Mouse (Mus musculus) lung, embryonic 16.5 days (tissue): ENCODE results near the gene Slc22a20. TPM values are rescaled to one million over a fixed set of nuclear protein-coding genes. Genes with fewer than 3 reads are reported as not detected.

Experiments
- ATAC-seq: fragments of 200-750 bp; cut with Nextera tagmentation; 2 replicates; pipeline ENCODE4 v1.8.0; 2017; ENCODE audit warnings: low read depth, mild to moderate bottlenecking, moderate library complexity
- H3K27ac ChIP-seq: fragments of 300-500 bp; sonication (generic); 2 replicates; pipeline ENCODE4 v1.5.1; 2014; ENCODE audit warnings: mild to moderate bottlenecking, control low read depth, low read length
- H3K27me3 ChIP-seq: fragments of 300-500 bp; sonication (generic); 2 replicates; pipeline ENCODE4 v1.6.1; 2014; ENCODE audit warnings: low read depth, low read length, mixed read lengths; ENCODE audit not compliant: control insufficient read depth, insufficient read depth
- H3K36me3 ChIP-seq: fragments of 300-500 bp; sonication (generic); 2 replicates; pipeline ENCODE4 v1.6.1; 2014; ENCODE audit warnings: low read length; ENCODE audit not compliant: control insufficient read depth, insufficient read depth
- H3K4me1 ChIP-seq: fragments of 300-500 bp; sonication (generic); replicated peaks from 2 replicates; pipeline ENCODE4 v1.6.1; 2014; ENCODE audit warnings: low read length, mixed read lengths; ENCODE audit not compliant: control insufficient read depth, insufficient read depth
- H3K4me2 ChIP-seq: fragments of 300-500 bp; sonication (generic); 2 replicates; pipeline ENCODE4 v1.6.1; 2014; ENCODE audit warnings: low read depth, low read length, control low read depth
- H3K4me3 ChIP-seq: fragments of 300-500 bp; sonication (generic); 2 replicates; pipeline ENCODE4 v1.5.1; 2014; ENCODE audit warnings: mild to moderate bottlenecking, low read length, control low read depth
- H3K9ac ChIP-seq: fragments of 300-500 bp; sonication (generic); 2 replicates; pipeline ENCODE4 v1.6.1; 2014; ENCODE audit warnings: low read length, control low read depth
- H3K9me3 ChIP-seq: fragments of 300-500 bp; sonication (generic); 2 replicates; pipeline ENCODE4 v1.6.1; 2016; ENCODE audit warnings: low read length; ENCODE audit not compliant: control insufficient read depth
- WGBS: fragments of 180-500 bp; shearing (Covaris S2); extraction: QIAGEN DNeasy Blood & Tissue Kit; methylation state at CpG from one replicate; pipeline ENCODE4 v1.1.7; 2014; 5-methylcytosine and 5-hydroxymethylcytosine counted together
- polyA plus RNA-seq: library from polyadenylated mRNA; unstranded; fragments of >200 nt; fragmentation: Nextera tagmentation; extraction: Ambion mirVana; gene quantifications from 2 replicates; pipeline ENCODE4 v1.2.1, GENCODE M21; 2015

The Slc22a20 gene
- polyA plus RNA-seq, 1 experiment from 2014 or later = not detected

DNA sequence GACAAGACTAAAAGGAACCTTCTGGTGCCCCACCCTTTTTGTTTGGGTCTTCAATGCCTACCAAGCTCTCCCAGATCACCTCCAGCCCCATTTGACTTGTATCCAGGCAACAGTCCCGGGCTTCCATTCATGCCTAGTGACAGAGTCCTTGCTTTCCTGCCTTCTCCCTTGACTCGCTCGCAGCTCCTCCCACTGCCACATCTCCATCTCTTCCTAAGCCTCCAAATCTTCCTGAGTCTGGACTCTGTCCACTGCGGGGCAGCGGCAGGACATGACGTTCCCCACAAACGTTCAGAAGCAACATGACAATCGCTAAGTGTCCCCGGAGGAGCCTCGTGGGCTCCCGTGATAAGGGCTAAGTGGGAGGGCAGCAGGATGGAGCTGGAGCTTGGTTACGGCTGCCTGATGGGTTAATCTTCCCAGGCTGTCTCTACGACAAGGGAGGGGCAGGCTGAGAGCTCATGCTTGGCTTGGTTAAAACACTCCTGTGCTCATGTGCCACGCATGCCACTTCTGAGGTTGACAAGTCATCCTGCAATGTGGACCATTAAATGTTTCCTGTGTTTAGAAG lies 48.0 kb downstream of the Slc22a20 start:
- Histone ChIP-seq H3K27me3 (no peaks in the 10 kb centered on the region), H3K9me3 (no peaks in the 10 kb centered on the region), H3K9ac (peak overlapping the region; percentile 52), H3K4me3 (peak overlapping the region; percentile 15; the same call in 1 of the 2 replicates), H3K27ac (peak overlapping the region; percentile 80), H3K4me2 (peak overlapping the region; percentile 27), H3K4me1 (peaks cover 45% of the 10 kb centered on the region), H3K36me3 (peaks cover 10% of the 10 kb centered on the region)
- WGBS = 10% methylated on average over 14 of the region's 14 CpGs
- ATAC-seq = peak; percentile 31

DNA sequence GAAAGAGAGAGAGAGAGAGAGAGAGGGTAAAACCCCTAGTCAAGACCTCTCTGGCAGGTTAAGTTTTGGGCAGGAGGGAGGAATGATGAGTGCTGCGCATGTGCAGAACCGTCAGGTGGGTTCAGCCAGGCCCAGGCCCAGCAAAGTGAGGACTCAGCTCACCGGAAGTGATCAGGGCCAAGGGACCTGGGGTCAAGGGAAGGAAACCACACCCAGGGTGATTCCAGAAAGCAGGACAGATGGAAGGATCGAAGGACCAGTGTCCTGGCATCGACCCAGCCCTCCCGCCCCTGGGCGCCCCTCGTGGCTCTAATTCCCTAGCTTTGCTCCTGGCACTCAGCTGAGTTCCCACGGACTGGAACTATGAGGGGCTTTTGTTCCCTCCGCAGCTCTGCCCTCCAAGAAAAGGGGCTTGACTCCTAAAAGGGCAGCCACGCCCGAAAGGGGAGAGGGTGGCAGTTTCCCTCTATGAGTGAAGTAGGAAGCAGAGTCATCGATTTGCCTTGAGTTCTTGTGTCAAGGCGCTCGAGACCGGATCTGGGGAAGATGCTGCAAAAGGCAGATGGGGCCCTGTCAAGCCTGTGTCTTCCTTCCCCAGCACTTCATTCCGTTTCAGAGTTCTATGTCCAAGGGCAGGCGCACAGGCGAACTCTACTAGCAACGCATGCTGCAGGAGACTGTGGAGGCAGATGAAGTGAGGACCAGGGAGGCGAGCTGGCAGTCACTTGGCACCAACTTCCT lies 48.7 kb downstream of the Slc22a20 start:
- H3K27me3 ChIP-seq = no peaks in the 10 kb centered on the region
- peaks cover 10% of the 10 kb centered on the region for H3K36me3 ChIP-seq
- H3K4me2 ChIP-seq = 0 out of 2 replicates have a peak overlapping the region, but pooled peaks have one; percentile 27
- H3K27ac ChIP-seq = peak overlapping the region; percentile 80
- 58% methylated on average over 21 of the region's 21 CpGs for WGBS
- no peaks in the 10 kb centered on the region for H3K9me3 ChIP-seq
- peaks cover 45% of the 10 kb centered on the region for H3K4me1 ChIP-seq
- peak; percentile 41 for ATAC-seq
- H3K4me3 ChIP-seq = no peak overlapping the region
- no peak overlapping the region for H3K9ac ChIP-seq

DNA sequence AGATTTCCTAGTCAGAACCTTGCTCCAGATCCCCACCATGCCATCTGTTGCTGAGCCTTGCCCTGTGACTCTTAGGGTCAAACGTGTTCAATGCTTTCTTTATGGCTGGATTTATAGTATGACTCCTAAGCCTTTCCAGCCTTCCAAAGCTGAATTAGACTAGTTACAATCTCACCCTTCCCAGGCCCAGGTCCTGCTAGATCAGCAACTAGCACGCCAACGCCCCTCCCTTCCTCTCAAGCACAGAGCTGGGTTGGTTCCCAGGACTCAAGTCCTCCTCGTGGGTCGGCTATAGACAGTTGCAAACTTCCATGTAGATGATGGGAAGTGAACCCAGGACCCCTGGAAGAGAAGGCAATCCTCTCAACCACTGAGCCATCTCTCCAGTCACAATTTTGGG lies 50.3 kb downstream of the Slc22a20 start:
- H3K4me3 ChIP-seq = no peak overlapping the region
- no peaks in the 10 kb centered on the region for H3K9me3 ChIP-seq
- no peaks in the 10 kb centered on the region for H3K27me3 ChIP-seq
- H3K4me1 ChIP-seq = peaks cover 43% of the 10 kb centered on the region
- no peak overlapping the region for H3K9ac ChIP-seq
- 41% methylated on average over 5 of the region's 5 CpGs for WGBS
- ATAC-seq = peak; percentile 61; the same call in 1 of the 2 replicates
- no peak overlapping the region for H3K4me2 ChIP-seq
- peak overlapping the region; percentile 87 for H3K27ac ChIP-seq
- H3K36me3 ChIP-seq = peaks cover 2% of the 10 kb centered on the region; the same call in 1 of the 2 replicates

DNA sequence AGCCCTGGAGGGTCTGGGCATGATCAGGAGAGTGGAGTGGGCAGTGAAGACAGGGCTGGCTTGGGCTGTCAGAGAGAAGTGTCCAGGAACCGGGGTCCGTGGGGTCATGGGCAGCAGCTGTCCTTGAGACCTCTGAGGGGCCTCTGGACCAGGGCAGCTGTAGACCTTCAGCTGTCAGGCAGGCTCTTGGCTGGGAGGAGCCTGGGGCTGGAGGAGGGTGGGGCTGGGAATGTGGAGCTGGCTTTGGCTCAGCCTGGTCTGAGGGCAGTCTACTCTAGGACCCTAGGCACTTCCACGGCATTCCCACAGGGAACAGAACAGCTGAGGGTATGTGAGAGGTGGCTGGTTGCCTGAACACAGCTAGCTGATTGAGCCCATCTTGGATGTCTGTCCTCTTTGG lies 50.7 kb downstream of the Slc22a20 start:
- Histone ChIP-seq H3K4me2 (no peak overlapping the region), H3K4me1 (peaks cover 41% of the 10 kb centered on the region), H3K9ac (no peak overlapping the region), H3K27ac (peak overlapping the region; percentile 87), H3K9me3 (no peaks in the 10 kb centered on the region), H3K4me3 (no peak overlapping the region), H3K27me3 (no peaks in the 10 kb centered on the region), H3K36me3 (no peaks in the 10 kb centered on the region)
- 17% methylated on average over 3 of the region's 3 CpGs for WGBS
- peak; percentile 90 for ATAC-seq

DNA sequence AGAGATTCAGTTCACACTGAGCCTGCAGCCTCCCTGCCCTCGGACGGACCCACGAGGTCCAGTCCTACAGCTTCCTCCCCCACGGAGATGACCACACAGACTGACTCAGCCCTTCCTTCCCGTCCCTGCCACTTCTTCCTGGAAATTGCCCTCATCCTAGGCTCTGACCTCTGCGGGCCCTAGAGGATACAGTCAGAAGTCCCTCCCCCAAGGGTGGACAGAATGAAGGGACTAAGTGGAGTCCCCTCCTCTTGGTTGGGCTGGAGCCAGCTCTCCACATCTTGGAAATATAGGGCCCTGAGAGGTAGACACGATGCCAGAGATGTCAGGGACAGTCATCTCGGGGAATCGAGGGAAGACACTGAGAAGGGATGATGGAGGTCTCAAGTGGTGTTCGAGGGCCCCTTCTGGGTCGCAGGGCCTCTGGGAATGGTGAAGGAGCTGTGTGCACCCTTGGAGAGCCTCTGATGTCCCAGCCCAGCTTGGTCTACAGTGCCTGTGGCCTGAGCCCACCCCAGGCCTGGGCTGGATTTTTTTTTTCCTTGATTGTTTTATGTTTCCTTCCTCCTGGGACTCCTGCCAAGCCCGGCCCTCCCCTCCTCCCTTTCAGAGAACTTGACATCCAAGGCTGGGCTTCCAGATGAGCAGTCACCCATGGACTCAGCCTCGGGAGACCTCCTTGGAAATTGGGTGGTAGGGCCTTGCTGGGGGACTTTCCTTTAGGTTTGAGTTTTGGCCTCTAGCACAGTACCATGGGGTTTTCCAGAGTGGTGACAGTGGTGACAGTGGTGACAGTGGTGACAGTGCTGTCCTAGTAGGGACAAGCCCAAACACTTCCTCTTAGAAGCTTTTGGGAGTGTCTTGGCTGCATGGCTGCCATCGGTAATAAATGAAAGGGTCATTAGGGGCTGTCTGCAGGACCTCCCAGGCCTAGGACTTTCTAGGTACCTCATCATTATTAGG lies 56.0 kb downstream of the Slc22a20 start:
- Histone ChIP-seq H3K4me2 (no peak overlapping the region), H3K9me3 (no peaks in the 10 kb centered on the region), H3K4me3 (no peak overlapping the region), H3K27ac (peak overlapping the region; percentile 83), H3K27me3 (no peaks in the 10 kb centered on the region), H3K9ac (no peak overlapping the region; the same call in 1 of the 2 replicates), H3K36me3 (no peaks in the 10 kb centered on the region), H3K4me1 (peaks cover 35% of the 10 kb centered on the region)
- peak; percentile 69 for ATAC-seq
- WGBS = 30% methylated on average over 14 of the region's 14 CpGs

DNA sequence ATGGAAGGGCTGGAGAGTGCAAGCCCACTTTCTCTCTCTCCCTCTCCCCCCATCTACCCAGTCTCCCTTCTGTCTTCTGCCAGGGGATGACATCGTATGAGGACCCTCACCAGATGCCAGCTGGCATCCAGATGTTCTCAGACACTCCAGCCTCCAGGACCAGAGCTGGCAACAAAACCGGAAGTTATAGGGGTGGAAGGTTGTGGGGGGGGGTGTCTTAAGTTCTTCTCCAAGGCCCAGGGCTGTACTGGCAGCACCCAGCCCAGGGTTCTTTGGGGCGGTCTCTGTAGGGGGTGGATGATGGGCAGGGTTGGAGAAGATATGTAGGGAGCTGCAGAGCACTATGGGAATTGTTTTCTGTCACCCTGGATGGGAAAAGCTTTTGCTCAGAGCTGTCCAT lies 57.4 kb downstream of the Slc22a20 start:
- ATAC-seq = no peak
- H3K36me3 ChIP-seq = no peaks in the 10 kb centered on the region
- H3K9ac ChIP-seq = peak overlapping the region; percentile 38
- 0 out of 2 replicates have a peak overlapping the region, but pooled peaks have one; percentile 83 for H3K27ac ChIP-seq
- H3K4me3 ChIP-seq = no peak overlapping the region
- peaks cover 32% of the 10 kb centered on the region for H3K4me1 ChIP-seq
- no peaks in the 10 kb centered on the region for H3K27me3 ChIP-seq
- 61% methylated on average over 3 of the region's 3 CpGs for WGBS
- no peak overlapping the region for H3K4me2 ChIP-seq
- no peaks in the 10 kb centered on the region for H3K9me3 ChIP-seq

DNA sequence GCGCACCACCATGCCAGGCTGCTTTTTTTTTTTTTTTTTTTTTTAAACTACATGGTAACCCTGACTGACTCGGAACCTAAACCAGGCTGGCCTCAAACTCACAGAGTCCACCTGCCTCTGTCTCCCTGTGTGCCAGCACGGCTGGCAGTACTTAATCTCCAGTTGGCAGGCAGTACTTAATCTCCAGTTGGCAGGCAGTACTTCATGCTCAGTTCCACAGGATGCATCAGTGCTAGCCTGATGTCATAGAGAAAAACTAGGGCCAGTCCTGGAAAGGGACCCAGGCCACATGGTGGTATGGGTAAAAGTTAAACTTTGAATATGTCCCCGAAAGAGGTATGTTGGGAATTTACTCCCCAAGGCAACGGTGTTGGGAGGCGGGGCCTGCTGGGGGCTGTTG lies 57.8 kb downstream of the Slc22a20 start:
- Histone ChIP-seq H3K4me2 (no peak overlapping the region), H3K4me3 (no peak overlapping the region), H3K27ac (no peak overlapping the region), H3K9me3 (no peaks in the 10 kb centered on the region), H3K9ac (no peak overlapping the region; the same call in 1 of the 2 replicates), H3K36me3 (no peaks in the 10 kb centered on the region), H3K4me1 (peaks cover 32% of the 10 kb centered on the region), H3K27me3 (no peaks in the 10 kb centered on the region)
- no peak for ATAC-seq
- WGBS = 71% methylated on average over 6 of the region's 6 CpGs

DNA sequence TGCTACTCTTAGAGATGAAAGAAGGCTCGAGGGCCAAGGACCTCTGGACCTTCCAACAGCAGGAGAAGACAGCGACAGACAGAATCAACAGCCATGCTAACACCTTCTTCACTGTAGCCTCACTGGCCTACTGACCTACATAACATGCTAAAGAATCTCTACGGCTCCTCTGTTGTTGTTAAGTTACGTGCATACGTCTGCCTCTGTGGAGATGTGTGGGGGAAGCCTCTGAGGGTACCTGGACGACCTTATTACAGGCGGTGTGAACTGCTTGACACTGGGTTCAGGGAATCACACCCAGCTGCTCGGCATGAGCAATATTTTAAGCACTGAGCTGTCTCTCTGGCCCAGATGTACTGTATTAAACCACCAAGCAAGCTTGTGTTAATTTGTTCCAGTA lies 58.4 kb downstream of the Slc22a20 start:
- ATAC-seq = no peak
- H3K27me3 ChIP-seq = no peaks in the 10 kb centered on the region
- H3K9me3 ChIP-seq = no peaks in the 10 kb centered on the region
- H3K4me3 ChIP-seq = no peak overlapping the region
- peaks cover 33% of the 10 kb centered on the region for H3K4me1 ChIP-seq
- no peaks in the 10 kb centered on the region for H3K36me3 ChIP-seq
- WGBS = 73% methylated on average over 8 of the region's 8 CpGs
- H3K9ac ChIP-seq = no peak overlapping the region
- H3K27ac ChIP-seq = no peak overlapping the region
- H3K4me2 ChIP-seq = no peak overlapping the region

DNA sequence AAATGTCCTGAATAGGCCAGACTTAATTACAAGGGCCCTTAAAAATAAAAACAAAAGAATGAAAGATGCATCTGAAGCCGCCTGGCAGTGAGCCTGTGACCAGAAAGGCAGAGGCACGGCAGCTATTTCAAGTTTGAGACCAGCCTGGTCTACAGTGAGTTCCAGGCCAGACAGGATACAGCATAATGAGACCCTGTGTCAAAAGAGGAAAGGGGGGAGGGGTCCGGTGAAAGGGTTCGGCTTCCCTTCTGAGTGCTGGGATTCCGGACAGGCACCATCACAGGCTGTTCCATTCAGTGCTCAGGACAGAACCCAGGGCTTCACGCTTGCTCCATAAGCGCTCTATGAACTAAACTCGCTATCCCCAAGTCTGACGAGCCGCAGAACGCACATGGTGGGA lies 58.9 kb downstream of the Slc22a20 start:
- H3K4me1 ChIP-seq = peaks cover 38% of the 10 kb centered on the region

More for the DNA sequence above, 58.9 kb downstream of the Slc22a20 start:
- Histone ChIP-seq H3K4me2 (no peak overlapping the region), H3K27ac (no peak overlapping the region), H3K4me3 (no peak overlapping the region), H3K9ac (no peak overlapping the region), H3K27me3 (no peaks in the 10 kb centered on the region), H3K9me3 (no peaks in the 10 kb centered on the region), H3K36me3 (no peaks in the 10 kb centered on the region)
- ATAC-seq = no peak
- 66% methylated on average over 11 of the region's 11 CpGs for WGBS
